Mouse (Mus musculus): ENCODE data around the gene Olfr123. TPM values are rescaled to one million over a fixed set of nuclear protein-coding genes. Genes with fewer than 3 reads are reported as not detected.

Gene Olfr123
- not detected in 4 replicates for total RNA-seq (2023)

DNA sequence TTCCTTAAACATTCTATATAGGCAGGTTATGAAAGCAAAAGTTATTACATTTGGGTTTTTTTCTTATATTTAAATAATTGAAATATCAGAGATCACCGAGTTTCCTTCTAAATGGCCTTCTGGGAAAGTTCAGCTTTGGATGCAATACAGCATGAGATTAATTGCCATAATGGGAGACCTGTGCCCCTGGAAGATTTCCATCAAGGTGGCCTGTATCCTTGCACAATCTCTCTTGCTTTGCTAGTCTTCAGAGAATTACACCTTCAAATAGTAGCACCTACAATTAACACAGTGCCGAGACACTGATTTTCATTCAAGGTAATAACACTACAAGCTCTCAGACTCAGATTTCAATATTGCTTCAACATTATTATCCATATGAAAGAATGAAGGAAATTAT, at the start of gene Olfr123:
TSS of gene Olfr123 (plus strand) at position 301 of the 400 bp plus-strand sequence.

DNA sequence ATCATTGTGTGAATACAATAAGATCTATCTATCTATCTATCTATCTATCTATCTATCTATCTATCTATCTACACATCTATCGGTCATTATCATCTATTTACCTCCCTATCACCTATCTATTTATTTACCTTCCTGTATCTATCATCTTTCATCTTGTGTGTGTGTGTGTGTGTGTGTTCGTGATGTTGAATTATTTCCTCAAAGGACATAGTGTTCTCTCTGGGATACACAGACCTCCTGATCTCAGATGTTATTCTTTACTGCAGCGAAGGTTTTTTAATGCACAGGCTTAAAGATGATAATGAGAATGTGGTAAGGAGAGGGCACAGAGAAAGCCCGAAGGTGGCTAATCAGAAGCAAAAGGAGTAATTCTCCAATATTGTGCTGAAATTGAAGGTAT, 25.0 kb upstream of the Olfr123 start, which contains the start of gene Olfr122:
TSS of gene Olfr122 (plus strand) at position 301 of the 400 bp plus-strand sequence.

DNA sequence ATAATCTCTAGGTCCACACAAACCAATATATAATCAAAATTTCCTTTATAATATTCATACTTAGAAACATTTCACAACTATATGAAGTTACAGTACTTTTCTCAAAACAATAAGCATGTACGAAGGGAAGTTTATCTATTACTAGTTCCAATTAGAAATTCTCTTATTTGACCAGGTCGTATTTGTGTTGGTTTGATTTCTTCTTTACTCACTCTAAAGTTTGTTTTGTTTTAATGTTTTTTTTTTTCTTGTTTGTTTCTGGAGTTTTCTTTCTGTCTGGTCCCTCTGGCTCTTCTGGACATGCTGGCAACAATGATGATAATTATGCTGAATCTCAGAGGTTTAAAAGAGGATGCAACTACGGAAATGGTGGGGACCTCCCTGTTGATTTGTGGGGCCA, 6.3 kb downstream of the Olfr123 start, which contains the start of gene Olfr124:
TSS of gene Olfr124 (plus strand) at position 301 of the 400 bp plus-strand sequence.

DNA sequence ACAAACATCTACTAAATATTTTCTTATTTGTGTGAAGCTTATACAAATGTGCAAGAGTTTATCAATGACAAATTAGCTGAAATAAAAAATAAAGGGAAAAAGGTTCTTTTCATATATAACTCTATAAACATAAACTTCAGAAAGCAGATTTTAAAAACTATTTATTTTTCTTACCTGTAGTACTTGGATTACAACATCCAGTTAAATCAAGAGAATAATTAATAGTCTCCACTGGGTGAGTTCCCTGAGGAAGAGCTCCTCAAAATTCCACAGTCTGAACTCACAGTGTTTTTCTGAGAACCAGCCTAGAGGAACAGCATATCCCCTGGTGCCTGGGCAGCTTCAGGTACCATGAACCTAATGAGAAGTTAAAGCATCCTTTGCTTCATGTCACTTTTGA, 39.3 kb downstream of the Olfr123 start, which contains the start of gene Olfr125:
TSS of gene Olfr125 (plus strand) at position 301 of the 400 bp plus-strand sequence.

DNA sequence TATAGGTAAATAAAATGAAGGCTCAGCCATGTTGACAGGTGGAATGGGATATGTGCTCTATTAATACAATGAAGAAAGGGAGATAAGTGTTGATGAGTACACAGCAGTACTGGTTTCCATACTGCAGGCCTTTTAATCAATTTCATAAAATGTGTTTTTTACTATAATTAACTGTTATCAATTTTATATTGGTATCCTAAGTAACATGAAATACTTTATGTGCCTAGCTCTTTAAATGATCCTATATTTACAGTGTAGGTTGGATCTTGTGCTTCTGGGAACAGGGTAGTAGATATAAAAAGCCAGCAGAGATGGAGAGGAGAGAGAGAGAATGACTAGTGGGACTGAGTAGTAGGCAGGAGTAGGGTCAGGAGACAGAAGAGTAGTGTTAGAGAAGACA, 53.9 kb downstream of the Olfr123 start, which contains the start of gene Olfr126:
TSS of gene Olfr126 (plus strand) at position 301 of the 400 bp plus-strand sequence.

Other genes starting within 250 kb of the Olfr123 start
- gene Olfr112, start 224.1 kb upstream of the Olfr123 start, total RNA-seq (2023) = not detected in 4 replicates
- not detected in 4 replicates for gene Olfr113, start 215.9 kb upstream of the Olfr123 start, total RNA-seq (2023)
- gene Olfr114, start 200.8 kb upstream of the Olfr123 start, total RNA-seq (2023) = not detected in 4 replicates
- gene Olfr115, start 166.4 kb upstream of the Olfr123 start, total RNA-seq (2023) = not detected in 4 replicates
- not detected in 4 replicates for gene Olfr116, start 166.3 kb upstream of the Olfr123 start, total RNA-seq (2023)
- not detected in 4 replicates for gene Olfr117, start 129.7 kb upstream of the Olfr123 start, total RNA-seq (2023)
- gene Olfr118, start 126.5 kb upstream of the Olfr123 start, total RNA-seq (2023) = not detected in 4 replicates
- not detected in 4 replicates for gene Olfr119, start 97.0 kb upstream of the Olfr123 start, total RNA-seq (2023)
- gene Olfr120, start 71.7 kb upstream of the Olfr123 start, total RNA-seq (2023) = not detected in 4 replicates
- not detected in 4 replicates for gene Olfr121, start 44.7 kb upstream of the Olfr123 start, total RNA-seq (2023)
- not detected in 4 replicates for gene Olfr122, start 24.9 kb upstream of the Olfr123 start, total RNA-seq (2023)
- gene Olfr124, start 6.4 kb downstream of the Olfr123 start, total RNA-seq (2023) = not detected in 4 replicates
- gene Olfr125, start 39.4 kb downstream of the Olfr123 start, total RNA-seq (2023) = not detected in 4 replicates
- not detected in 4 replicates for gene Olfr126, start 54.0 kb downstream of the Olfr123 start, total RNA-seq (2023)
- gene Olfr127, start 106.9 kb downstream of the Olfr123 start, total RNA-seq (2023) = not detected in 4 replicates
- gene Olfr128, start 127.0 kb downstream of the Olfr123 start, total RNA-seq (2023) = not detected in 4 replicates
- gene Olfr761, start 159.6 kb downstream of the Olfr123 start, total RNA-seq (2023) = not detected in 4 replicates